Mouse (Mus musculus): ENCODE measurements around the gene Slc38a6.

- TF ChIP-seq CTCF (IDR thresholded peaks at IDR 0.05 in 2 of 3, conservative IDR thresholded peaks at IDR 0.05 in 1 of 3; ENCODE audit: control insufficient read depth in 1 of 3, insufficient read depth in 1 of 3, low read depth in 2 of 3, low read length in 3 of 3, poor library complexity in 1 of 3, severe bottlenecking in 1 of 3) (no peak), E2F4 (IDR thresholded peaks at IDR 0.05; ENCODE audit: borderline replicate concordance, low read depth, low read length) (no peak), EP300 (IDR thresholded peaks at IDR 0.05; ENCODE audit: low read depth in 1 of 2, low read length in 2 of 2) (no peak), ZNF384 (IDR thresholded peaks at IDR 0.05; ENCODE audit: low read depth, low read length) (no peak), SMC3 (IDR thresholded peaks at IDR 0.05; ENCODE audit: low read depth, low read length) (no peak), SIN3A (IDR thresholded peaks at IDR 0.05; ENCODE audit: low read length) (no peak), POLR2AphosphoS5 (IDR thresholded peaks at IDR 0.05; ENCODE audit: borderline replicate concordance, low read depth, low read length) (no peak), BHLHE40 (IDR thresholded peaks at IDR 0.05; ENCODE audit: borderline replicate concordance, low read depth, low read length) (no peak)
Observed at GRCm38 (mm10) chr12:73328448-73329167, 42.0 kb downstream of the Slc38a6 start.
